Mouse (Mus musculus): ENCODE results near the gene Ankar. TPM values are rescaled to one million over a fixed set of nuclear protein-coding genes. Genes with fewer than 3 reads are reported as not detected.

The Ankar gene
- polyA plus RNA-seq, 1 experiment from 2014 or later, result not detected

Other genes with a start within 250 kb of the Ankar start
- gene March4, start 163.6 kb downstream of the Ankar start, polyA plus RNA-seq (2014; fragmentation: Nextera tagmentation; extraction: Ambion mirVana), result not detected in 2 replicates
- gene Smarcal1, start 117.3 kb downstream of the Ankar start, polyA plus RNA-seq (2014; fragmentation: Nextera tagmentation; extraction: Ambion mirVana), result 18.7 and 19.9 TPM in 2 replicates
- 1,988 and 2,199 TPM in 2 replicates for gene Rpl37a, start 10.7 kb upstream of the Ankar start, polyA plus RNA-seq (2014; fragmentation: Nextera tagmentation; extraction: Ambion mirVana)
- gene Igfbp2, start 123.9 kb upstream of the Ankar start, polyA plus RNA-seq (2014; fragmentation: Nextera tagmentation; extraction: Ambion mirVana), result 44.0 and 50.5 TPM in 2 replicates
- gene Igfbp5, start 174.3 kb upstream of the Ankar start, polyA plus RNA-seq (2014; fragmentation: Nextera tagmentation; extraction: Ambion mirVana), result 29.3 and 33.8 TPM in 2 replicates

All from liver, embryonic 11.5 days (tissue).